Mouse (Mus musculus) fibroblast of lung, adult 2 months (primary cell): ENCODE results near the gene Nxpe4.
"Not testable (repeated sequence)": the region's sequence is repeated elsewhere in the genome, so short reads cannot be mapped to it uniquely, and the experiment has no call there.

ENCODE experiments used
- DNase-seq: peaks from one replicate; pipeline ENCODE4 v3.0.0-alpha.2; 2011; ENCODE audit warnings: low read depth

Nxpe4 gene

DNA sequence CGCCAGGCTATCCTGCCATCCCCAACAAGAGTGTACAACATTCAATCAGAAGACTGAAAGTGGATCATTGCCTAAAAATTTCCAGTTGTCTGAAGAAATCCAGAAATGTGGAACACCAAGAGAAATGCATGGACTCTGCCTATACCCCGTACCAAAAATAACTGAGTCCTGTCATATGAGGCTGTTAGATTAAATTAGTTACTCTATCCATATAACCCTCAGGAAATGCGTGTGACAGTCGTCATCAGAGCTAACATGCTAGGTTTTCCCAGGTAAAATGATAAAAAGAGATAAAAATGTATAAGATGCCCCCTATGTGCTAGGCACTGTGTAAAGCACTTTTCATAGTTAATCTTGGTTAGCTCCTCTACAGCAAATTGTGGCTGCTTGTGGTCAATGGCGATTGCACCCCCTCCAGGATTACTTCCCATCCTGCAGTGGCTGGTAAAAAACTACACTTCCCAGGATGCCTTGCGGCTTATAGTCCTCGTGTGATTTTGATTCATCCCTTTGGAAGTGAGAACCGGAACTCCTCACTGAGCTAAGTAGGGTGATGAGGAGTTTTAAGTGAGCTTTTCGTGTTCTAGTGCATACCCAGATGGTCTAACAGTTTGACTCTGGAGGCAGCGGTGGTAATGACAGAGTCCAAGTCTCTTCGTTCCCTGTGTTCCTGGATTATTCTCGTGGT lies at the start of gene Nxpe4:
TSS of gene Nxpe4 (plus strand) at position 519 of the 688 bp plus-strand sequence.
- DNase-seq = peak; percentile 87

DNA sequence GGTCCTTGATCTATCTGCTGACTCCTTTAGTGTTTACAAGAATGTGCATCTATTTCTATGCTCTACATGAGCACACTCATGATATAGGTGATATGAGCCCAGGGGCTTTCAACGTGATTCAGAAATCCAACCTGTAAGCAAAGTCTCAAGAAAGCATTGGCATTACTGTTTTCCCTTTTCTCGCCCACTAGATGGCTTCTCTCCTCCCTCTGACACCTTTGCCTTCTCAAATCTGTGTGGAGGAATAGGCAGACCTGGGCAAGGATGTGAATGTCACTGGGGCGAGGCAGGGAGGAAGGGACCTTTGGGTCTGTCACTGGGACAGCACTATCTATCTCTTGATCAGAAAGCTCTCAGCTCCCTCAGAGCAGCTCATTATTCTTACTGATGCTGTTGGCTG lies 35.0 kb upstream of the Nxpe4 start:
- DNase-seq = no peak

DNA sequence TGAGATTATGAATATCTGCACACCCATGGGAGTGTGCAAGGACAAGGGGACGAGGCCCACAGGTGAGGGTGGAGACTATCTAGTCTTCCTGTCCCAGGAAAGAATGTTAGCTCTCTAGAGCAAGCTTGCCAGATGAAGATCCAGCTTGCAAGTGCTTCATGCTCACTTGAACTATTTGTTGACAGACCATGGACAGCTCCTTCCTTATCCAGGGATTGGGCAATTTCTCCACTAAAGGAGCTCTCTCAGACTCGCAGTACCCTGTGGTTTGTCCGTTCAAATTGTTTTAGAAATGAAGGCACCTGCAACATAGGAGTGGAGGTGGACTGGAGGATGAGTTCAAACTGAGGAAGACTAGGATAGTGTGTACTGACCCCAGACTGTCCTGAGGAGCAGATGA lies 24.3 kb upstream of the Nxpe4 start:
- DNase-seq = no peak

DNA sequence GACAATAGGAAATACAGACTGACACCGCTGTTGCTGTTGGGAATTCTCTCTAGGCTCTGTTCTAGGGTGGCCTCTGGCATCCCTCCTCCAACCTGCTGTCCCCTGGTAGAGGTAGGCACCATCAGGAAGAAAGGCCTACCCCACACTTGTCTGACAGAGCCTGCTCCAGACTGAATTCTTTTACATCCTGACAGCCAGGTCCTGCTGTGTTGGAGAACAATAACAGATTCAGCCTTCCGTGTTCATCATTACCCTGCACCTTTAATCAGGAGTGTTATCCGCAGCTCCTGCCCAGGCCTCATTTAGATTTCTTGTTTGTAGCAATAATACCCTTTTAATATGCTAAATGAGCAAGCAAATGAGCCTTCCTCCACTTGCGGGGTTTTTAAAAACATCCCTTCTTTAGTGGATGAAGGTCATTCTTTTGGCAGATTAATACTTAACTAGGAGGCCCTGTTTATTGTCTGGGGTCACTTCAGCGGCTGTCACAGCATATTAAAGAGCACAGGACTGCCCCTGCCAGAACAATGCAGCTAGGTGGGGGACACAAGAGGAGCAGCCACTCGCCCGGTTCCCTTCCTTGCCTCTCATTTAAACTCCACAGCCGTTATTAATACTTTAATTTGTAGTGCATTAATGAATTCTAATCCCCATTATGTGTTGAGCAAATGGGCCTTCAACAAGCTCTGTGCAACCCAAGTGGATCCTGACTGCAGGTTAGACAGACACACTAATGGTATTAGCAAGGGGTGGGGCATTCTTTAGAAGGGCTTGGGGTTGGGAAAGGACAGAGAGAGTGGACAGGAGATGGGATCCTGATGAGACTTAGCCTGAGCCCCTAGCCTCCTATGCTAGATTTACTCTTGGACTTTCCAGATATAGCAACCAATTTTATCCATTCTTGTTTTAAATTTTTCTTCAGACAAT lies 21.1 kb upstream of the Nxpe4 start:
- no peak for DNase-seq

DNA sequence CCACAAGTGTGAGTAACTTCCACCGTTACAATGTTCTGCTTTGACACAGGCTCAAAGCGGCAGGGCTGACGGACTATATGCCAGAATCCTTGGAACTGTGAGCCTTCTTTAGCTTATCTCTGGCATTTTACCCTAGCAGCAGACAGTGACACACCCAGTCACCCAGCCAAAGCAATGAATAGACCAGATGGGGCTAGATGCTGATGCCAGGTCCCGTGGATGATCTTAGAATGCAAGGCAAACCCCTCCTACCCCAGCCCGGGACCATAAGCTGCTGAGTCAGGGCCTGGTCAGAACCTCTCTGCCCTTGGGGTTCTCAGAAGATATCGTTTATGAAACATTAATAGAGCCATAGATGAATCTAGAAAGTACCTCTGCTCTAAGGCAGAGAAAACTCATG lies 19.2 kb upstream of the Nxpe4 start:
- DNase-seq = no peak

DNA sequence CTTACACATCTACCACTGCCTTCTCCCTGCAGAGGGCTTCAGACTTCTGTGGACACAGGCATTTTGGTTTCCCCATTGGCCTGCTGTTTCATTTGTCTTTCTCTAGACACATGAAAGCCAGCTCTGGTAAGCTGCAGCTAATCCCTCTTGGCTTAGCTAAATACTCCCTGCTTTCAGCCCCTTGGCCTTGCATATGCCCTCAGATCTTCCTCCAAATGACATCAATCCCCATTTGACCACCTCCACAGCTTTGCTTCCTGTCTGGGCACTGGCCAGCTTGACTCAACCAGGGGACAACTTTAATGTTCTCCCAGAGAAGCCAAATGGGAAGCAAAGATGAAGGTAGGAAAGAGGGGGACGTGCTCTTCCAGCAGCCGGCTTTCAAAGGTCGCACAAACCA lies 15.1 kb upstream of the Nxpe4 start:
- DNase-seq = no peak

DNA sequence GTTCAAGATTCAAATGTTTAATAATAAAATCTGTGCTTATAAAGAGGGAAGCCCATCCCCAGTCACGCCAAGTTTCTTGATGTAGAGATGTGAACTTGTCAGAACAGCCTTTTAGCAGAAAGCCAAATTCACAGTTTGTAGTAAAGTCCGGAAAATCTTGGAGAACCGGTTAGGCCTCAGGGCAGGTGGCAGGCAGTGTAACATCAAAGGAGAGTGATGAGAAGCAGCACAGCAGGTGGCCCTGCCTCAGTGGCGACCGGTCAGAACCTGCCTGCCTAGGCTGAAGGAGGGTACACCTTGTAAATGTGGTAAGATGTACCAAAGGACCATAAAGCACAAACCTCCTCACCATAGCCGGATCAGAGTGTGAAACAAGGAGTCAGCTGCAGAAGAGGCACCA lies 4.7 kb downstream of the Nxpe4 start:
- not testable (repeated sequence) for DNase-seq

DNA sequence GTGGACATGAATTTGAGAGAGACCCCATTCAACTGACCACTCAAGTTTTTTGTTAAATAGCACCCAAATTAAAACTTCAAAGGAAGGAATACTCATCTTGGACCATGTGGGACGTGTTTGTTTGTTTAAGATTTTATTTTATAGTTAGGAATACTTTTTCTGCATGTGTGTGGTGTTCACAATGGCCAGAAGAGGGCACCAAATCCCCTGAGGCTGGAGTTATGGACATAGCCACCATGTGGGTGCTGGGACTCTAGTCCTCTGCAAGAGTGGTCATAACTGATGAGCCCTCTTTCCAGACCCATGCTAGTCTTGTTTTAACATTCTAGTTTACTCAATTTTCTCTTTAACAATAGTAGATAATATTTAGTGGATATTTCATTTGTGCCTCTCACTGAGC lies 14.9 kb downstream of the Nxpe4 start:
- no peak for DNase-seq

DNA sequence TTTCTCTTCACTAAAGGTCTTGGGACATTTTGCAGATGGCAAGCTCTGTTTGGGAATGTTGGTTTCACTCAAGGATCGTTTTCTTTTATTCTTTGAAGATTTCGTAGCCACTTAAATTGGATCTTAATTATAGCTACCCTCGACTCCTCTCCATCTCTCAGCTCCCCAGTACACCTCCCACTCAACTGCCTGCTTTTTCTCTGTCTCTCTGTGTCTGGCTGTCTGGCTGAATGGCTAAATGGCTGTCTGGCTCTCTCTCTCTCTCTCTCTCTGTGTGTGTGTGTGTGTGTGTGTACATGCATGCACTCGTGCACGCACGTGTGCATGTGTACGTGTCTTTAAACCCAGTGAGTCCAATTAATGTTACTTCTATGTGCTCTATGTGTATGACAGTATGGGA lies 19.5 kb downstream of the Nxpe4 start:
- DNase-seq = no peak

DNA sequence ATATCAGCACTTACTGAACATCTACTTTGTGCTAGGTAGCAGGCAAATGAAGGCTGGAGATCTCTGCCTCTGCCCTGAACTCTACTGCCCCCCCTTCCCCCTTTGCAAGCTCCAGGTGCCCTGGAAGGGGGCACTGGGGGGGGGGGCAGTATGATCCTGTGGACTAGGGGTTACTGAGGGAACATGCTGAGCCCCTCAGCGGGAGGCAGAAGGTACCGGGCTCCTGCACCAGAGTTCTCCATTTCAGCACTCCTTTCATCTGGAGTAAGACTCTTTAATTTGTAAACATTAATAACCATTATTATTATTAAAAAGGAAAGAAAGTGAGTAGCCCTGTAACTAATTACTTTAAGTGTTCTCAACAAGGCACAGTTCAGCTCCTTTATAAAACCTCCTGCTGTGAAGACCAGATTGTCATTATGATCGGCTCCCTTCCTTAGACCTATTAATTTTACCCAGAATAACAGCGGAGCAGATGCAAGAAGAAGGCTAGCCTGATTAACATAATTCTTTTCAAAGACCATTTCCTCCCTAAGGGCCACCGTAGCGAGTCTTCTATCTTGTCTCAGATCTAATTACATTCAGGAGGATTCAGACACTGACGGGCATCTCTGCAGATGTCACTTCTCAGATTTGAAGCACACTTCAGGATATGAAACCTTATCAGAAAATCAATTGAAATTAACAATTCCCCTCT lies 21.0 kb downstream of the Nxpe4 start:
- no peak for DNase-seq

DNA sequence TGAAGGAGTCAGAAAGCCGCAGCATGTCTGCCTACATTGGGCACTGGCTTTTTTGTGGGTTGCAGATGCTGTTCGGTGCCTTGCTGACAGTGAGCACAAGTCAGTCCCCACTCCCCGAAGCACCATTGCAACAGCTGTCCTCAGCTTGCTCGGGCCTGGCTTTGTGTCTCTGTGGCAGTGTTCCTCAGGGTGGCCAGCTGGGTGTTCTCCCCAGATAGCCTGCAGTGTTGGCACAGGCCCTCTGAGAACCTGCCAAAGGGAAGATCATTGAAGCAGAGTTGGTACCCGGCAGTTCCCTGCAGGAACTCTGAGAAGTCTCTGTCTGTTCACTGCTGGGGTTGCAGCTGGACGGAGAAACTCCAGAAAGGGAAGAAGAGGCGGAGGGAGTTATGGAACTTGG lies 22.5 kb downstream of the Nxpe4 start:
- DNase-seq = no peak

DNA sequence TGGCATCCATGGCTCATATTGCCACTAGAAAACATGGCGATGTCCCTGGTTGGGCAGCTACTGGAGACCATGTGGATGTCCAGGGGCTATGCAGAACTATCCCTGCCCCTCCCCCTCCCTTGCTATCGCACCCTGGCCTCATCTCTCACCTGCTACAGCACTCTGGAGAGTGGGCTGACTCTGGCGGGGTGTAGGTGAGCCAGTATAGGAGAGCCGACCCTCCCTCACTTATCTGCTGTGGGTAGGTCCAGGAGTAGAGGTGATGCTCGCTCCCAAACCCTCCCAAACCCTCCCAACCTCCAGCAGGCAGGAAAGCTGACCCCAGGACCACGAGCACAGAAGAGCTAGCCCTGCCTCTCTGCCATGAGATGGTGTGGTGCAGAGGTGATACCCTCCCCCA lies 27.0 kb downstream of the Nxpe4 start:
- no peak for DNase-seq

DNA sequence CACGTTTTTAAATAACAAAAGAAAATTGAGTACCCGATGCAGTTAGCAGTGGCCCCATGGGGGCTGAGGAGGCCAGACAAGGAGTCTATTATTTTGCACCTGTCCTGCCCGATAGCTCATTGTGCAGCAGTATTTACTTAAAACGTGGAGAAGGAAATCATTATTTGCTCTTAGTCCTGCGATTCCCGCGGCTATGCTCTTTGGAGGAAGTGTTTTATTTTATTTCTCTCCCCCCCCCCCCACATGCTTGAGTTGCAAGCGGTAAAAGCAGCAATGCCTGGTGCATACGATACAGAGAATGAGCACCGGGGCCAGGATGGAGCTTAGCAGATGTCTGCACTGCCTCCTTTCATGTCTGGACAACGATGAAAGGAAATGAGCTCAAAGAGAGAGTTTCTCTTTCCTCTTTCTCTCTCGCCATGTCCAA lies 35.6 kb downstream of the Nxpe4 start:
- no peak for DNase-seq

DNA sequence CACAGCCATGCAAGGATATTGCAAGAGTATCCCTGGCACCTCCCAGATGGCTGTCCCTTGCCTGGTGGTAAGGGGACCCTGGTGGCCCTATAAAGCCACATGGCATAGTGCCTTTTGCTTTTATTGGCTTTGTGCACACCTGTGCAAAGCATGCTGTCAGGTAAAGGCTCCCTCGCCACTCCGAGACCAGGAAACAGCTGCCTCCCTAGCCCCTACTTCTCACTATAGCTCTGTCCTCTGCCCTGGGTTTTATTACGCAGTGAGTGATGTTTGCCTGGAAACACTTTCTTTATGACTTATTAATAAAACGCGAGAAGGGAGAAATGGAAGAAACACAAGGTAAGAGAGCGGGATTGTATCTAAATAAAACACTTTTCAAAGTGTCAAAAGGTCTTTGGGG lies 49.1 kb downstream of the Nxpe4 start:
- no peak for DNase-seq

DNA sequence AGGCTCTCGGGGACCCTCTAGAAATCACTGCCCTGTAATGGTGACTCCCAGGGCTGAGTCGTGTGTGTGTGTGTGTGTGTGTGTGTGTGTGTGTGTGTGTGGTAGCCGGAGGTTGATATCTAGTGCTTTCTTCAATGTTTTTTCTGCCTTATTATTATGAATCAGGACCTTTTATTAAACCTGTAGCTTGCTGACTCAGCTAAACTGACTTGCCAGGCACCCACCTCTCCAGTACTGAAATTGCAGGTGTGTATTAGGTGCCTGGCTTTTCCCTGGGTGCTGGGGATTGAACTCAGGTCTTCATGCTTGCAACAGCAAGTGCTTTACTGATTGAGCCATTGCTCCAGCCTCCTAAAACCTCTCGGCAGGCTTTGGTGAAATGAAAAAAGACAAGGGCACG lies 50.1 kb downstream of the Nxpe4 start:
- no peak for DNase-seq

DNA sequence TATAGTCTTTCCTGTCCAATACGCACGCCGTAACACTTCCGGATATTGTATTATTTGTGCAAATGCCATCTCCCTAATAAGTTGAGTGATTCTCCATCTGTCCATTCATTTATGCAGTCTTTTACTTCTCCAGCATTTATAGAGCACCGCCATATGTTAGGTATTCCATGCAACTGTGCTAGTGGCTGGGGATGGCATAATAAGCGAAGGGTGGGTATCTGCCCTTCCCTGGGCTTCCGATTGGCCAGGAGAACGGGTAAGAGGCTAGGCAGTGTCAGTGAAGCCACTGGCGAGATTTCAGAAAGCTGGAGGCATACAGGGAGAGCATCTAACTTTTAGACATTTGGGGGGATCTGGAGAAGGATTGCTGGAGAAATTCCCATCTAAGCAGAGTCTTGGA lies 52.9 kb downstream of the Nxpe4 start:
- DNase-seq = no peak

DNA sequence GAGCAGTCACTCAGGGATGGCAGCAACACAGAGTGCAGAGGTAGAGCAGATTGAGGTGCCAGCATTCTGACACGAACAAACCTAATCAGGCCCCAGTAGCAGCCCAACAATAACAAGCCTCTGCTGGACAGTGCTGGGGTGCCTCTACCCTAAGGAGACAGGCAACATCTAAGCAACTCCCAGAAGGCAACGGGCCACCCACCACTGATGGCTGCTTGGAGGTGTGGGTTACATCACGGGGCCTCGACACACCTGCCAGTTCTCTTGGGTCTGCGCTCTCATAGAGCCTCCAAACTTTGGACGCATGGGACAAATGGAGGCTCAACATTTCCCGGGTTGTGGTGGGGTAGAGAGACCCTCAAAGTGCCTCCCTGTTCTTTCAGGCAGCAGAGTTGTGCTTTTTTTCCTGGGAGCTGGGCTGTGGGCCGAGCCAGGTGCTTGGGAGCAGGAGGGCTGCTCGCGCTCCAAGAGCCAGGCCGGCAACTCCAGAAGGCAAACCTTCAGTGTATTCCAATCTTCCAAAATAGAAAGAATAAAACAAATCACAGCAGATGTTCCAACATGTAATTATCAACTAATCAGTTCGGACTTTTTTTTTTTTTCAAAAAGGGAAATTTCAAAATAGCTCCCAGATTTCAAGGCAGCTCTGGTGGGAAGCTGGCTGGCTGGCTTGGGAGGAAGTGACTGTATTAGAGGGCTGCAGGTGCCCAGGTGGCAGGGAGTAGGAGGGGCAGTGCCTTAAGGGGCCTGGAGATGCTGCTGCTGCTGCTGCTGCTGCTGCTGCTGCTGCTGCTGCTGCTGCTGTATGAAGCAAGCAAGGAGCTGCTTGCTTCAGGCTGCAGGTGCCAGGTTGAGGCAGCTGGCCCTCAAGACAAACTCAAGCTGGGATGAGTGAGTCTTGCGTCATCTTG lies 54.5 kb downstream of the Nxpe4 start:
- DNase-seq = no peak

DNA sequence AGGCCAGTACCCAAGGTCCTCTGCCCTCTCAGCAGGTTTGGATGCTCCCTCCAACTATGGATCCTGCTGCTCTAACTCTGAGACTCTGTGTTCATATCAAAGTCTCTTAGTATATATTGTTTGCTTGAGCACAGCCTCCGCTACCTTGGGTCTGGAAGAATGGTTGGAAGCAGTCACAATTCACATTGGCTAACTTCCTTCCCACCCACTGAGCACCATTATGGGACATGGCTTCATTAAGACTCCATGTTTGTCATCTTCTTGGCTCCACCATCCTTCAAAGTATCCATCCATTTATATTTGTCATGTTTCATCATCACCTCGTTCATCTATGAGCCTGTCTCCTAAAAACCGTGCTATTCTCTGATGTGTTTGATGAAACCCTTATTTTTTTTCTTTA lies 68.9 kb downstream of the Nxpe4 start:
- DNase-seq = no peak

DNA sequence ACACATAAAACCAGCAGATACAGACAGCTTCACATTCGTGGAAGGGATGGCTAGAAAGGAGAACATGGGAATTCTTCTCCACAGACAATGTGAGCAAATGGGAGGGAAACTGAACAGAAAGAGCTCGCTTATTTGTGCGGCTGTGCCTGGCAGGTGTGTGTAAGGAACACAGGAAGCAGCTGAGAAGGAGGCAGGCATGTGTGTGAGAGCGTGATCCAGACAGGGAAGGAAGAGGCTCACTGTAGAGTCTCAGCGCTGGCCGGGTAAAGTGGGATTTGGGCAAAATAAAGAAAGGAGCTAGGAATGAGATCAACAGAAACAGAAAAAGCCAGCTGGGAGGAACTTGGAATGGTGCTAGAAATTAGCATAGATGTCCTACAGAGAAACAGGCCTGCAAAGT lies 74.6 kb downstream of the Nxpe4 start:
- DNase-seq = no peak

DNA sequence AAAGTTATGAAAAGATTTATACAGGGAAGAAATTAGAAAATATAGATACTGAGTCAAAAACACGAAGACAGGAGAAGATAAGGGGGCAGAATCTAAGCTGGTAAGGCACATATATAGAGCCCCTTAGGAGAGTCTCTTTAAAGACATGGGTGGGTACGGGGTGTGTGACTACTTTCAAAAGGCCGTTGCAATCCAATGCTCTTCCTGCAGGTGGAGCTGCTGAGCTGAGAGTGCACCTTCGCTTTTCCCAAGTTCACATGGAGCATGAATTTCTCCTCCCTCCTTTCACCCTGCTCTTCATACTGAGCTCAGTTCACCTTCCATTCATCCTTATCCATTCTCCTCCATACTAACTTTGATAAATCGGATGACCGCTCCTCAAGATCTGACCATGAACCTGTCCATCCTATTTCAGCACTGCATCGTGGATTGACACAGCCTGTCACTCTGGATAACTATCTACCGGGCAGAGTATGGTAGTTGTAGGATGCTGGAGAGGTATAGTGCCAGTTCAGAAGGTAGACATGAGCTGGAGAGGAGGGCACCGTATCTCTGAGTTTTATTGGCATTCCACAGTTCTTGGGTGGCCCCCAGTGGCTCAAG lies 76.4 kb downstream of the Nxpe4 start:
- no peak for DNase-seq

DNA sequence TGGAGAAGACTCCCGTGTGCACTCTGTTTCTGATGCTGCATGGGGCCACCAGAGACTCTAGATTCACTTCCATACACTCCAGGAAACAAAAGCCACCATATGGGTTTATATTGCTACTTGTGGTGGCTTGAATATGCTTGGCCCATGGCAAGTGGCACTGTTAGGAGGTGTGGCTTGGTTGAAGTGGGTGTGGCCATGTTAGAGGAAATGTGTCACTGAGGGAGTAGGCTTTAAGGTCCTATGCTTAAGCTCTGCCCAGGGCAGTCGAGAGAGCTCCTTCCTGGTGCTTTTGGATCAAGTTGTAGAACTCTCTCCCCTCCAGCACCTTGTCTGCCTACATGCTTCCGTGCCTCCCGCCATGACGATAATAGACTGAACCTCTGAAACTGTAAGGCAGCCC lies 77.6 kb downstream of the Nxpe4 start:
- no peak for DNase-seq
